Mouse (Mus musculus): ENCODE results near the gene Agps.
"Not testable (repeated sequence)": the region's sequence is repeated elsewhere in the genome, so short reads cannot be mapped to it uniquely, and the experiment has no call there.

Gene Agps

DNA sequence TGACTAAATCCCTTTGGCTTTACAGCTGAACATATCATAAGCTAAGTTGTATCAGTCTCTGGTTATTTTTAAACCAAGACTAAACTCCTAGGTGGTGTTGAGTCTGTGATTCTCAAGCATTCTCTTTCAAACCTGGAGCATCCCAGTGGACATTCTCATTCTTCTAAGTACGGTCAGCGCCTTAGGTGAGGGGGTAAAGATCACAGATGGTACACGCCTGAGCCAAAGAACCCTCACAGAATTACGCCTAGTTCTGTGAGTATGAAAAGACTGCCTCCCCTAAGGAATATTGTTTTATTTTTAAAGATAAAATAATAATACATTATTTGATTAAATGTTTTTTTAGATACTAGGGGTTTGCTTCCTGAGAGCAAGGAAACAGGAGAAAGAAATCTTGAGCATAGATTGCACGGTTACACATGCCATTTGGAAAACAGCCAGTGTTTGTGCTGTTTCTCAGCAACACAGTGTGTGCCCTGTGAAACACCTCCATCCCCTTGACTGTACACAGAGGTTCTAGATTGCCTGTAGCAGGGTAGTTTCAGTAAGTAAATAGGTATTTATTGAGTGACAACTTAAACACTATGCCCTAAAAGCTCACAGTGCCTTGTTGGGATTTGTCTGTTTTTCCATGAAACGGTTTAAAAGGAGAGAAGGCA is 97.9 kb downstream of the Agps start:
- DNase-seq (ENCODE audit: low spot score), result peak; percentile 34

DNA sequence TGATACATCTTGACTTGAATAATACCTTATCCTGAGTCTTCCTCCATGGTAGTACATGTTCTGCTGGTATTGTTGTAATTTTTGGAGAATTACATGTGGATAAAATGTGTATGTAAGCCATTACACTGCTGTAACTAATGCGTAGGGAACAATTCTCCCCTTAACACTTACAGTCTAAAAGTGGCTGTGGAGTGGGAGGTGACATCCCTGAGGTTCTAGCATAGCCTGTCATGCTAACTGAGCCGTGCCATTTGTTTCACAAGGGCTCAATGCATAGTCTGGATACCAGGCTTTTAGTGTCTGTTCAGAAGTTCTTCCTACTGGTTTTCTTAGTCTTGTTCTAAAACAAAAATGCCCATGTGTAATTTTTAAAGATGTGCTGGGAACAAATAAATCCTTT is 99.0 kb downstream of the Agps start:
- no peak for DNase-seq (ENCODE audit: low spot score)

- DNase-seq (ENCODE audit: low spot score), result peak; percentile 18
Observed at GRCm38 (mm10) chr2:75933541-75933940, 101.6 kb downstream of the Agps start.

DNA sequence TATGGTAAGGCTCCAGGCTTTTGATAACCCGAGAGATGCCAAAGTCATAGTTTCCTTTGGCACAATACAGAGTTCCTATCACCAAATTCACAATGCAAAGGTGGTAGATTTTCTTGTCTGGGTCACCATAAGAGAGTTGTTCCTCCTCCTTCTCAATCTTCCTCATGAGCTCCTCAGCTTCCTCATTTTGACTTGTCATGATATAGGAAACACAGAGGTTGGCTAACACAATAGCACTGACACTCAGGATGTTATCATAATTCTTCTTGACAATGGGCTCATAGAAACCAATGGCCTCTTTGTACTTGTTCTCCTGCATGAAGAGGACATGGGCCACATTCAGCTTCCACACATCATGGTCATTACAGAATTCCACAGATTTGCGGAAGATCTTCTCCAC is 104.7 kb downstream of the Agps start:
- not testable (repeated sequence) for DNase-seq (ENCODE audit: low spot score)

DNA sequence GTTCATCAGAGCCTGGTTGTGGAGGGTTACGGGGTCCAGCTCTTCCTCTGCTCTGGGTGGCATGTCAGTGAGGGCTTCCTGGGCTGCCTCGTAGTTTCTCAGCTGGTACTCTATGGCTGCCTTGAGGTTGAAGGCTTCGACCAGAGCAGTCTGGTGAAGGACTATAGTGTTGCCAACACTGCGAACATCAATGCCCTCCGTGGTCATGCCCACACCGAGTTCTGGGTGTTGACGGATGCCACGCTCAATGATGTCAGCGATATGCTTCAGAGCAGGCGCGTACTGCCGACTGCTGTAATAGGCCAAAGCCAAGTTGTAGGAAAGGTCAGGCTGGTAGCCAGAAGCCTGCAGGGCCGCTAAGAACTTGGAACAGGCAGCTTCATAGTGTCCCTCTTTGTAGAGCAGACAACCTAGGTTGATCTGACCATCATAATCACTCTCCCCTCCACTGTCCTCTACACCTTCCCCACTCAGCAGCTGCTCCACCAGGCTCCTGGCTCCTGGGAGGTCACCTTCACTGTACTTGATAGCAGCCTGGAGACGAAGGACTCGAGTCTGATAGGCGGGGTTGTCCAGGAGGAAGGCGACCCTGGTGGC is 105.6 kb downstream of the Agps start:
- peak; percentile 28 for DNase-seq (ENCODE audit: low spot score)

DNA sequence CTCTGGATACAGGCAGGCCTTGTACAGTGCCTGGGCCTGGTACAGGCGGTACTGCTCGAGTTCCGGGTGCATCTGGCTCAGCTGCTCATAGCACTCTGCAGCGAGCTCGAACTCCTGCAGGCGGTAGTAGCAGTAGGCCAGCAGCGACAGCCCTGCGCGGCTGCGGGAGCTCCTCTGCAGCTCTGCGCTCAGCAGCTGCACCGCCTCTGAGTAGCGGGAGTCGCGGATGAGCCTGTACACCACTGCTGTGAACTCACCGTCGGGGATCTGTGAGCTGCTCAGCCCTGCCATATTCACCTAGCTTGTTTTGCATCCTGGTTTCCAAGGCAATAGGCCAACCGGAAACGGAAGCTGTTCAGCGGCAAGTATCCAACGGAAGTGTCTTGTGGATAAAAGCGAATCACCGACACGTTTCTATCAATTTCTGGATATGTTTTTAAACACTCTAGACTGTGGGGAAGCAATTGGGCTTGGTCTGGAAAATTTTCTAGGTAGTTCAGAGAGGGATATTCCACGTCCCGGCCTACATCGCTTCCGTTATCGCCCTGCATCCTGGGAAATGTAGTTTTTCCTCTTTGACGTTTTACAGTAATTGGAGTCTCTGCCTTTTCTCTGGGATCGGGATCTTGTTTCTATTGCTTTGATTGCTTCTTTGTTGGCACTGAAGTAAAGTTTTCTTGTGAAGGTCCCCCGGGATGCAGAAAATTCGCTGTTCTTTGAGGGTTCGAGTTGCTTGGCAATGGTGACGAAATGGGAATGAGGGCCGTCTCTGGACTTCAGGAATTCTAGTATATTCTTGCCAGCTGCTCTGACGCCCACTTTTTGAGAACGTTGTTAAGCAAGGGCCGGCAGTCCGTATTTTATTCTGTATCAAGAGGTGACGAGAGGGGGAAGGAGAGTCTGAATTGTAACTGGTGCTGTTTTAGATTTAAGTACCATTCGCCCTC is 106.4 kb downstream of the Agps start, which contains the start of gene Ttc30b:
TSS of gene Ttc30b (minus strand) at position 469 of the 947 bp plus-strand sequence.
- DNase-seq (ENCODE audit: low spot score), result peak; percentile 89

DNA sequence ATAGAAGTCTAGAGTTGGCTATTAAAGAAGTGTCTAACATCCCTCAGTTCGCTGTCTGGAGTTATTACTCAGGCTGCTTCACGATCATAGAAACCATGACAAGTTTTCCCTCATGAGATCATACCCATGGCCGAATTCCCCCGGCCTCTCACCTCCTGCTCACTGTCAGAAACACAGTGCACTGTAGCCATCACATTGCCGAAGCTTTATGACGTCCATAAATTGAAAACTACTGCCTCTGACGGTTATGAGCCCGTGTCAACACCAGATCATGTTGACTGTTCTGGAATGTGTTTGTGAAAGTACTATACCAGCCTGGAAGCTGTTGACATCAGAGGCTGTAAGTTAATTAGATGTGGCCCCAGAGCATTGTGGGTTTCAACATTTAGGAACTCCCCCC is 118.7 kb downstream of the Agps start:
- no peak for DNase-seq (ENCODE audit: low spot score)

- no peak for DNase-seq (ENCODE audit: low spot score)
Observed at GRCm38 (mm10) chr2:75953320-75953719, 121.3 kb downstream of the Agps start.

- DNase-seq (ENCODE audit: low spot score), result no peak
Observed at GRCm38 (mm10) chr2:75955709-75956108, 123.7 kb downstream of the Agps start.

DNA sequence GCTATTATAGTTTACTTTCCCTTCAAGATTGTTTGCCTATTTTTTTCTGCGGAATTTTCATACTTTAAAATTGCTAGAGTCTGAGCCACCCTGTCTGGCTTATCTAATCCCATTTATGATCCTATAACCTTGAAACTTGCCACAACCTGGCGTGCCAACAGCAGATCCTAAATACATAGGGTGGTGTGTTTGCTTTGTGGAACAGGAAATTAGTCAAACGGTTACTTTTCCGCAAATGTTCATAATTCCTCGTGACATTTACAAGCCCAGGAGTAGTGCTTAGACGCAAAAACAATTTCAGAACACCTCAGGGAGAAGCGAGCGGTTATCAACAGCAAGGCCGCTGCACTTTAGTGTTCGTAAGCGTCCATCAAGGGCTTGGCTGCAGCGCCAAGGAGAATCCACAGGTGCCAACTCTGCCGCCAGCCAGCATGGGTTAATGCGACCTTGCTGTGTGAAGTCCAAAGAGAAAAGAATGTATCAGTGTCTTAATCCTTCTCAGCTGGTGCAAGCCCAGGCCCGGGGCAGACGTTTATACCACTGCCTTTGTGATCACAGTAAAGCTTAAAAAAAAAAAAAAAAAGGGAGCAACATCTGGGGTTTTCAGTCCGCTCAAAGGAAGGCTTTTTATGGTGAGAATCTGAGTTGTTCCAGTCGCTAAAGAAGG is 127.3 kb downstream of the Agps start:
- no peak for DNase-seq (ENCODE audit: low spot score)

DNA sequence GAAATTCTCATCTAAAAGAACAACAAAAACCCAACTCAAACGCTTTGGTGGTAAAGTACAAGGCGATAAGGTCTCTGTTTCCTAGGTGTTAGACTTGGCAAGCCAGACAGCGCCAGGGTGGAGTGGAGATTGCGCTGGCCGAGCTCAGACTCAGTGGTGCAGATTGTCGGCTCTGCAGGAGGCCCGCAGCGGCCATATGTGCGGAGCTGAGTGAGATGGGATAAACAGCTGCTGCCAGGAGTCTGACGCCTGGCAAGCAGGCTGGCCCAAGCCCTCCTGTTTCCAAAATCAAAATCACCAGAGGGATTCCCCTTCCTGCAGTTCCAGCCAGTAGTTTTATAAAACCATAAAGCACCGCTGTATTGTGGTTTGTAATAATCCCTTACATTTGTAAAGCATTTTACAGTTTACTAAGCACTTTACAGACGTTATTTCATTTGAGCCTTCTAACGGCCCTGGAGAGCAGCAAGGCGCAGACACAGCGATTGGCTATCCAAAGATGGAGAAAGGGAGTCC is 127.9 kb downstream of the Agps start:
- no peak for DNase-seq (ENCODE audit: low spot score)

DNA sequence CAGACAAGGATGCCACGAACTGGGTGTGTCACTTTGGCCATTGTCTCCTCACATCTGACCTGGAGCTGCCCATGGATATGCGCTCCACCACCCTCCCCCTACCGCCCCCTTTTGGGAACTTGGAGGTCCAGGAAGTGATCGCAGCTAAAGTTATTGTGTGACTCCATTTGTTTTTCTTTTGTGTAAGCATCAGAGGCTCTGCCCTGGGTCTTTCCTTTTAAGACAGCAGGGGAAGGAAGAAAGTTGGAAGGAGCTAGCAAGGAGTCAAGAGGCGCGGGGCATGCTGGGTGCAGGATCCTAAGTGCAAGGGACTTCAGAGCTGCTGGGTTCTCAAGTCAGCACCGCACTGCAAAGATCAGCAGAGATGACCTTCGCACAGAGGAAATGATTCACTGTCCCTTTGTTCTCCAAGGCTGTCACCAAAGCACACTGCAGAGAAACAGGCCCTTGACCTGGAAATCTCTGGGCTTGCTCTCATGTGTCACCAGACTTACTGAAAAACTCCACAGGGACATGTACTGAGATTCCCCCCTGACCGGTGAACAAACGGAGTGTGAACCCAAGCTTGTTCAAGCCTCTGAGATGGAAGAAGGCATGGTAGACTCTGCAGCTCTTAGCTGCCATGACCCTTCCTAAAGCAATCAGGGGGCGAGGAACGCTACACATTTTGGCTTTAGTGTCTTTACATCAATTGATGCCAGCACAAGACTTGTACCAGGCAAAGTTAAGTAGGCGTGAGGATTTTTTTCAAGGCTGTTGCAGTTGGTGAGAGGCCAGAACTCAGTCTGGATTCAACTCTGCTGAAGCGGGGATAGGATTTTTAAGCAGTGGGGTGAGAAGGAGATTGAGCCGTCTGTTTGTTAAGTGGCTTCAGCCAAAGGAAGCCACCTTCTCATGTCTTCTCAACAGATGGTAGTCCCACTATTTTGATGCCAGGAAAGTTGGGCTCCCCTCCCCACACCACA is 128.7 kb downstream of the Agps start:
- no peak for DNase-seq (ENCODE audit: low spot score)

DNA sequence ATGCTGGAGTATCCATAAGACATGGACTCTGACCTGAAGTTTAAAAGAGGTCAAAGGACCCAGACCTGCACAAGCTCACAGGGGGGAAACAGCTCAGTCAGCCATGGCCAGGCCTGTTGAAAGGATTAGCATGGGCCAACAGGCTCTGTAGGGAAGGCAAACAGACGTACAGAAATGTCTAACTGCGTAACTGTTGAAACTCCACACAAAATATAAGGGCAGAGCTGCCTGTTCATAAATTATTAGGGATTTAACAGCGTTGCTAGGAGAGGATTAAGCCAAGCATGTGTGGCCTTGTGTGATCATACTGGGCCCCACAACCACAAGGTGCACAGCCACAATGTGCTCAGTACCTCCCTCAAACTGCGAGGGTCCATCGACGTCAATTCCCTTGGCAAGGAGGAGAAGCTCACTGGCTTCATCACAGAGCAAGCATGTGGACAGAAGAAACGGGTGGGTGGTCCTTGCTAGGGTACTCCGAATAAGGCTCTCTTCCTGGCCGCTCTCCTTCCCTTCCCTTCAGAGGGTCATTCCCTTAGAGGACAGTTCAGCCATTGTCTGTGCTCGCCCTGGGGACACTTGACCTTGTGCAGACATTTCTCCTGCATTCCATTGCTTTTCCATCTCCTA is 131.3 kb downstream of the Agps start:
- no peak for DNase-seq (ENCODE audit: low spot score)

- DNase-seq (ENCODE audit: low spot score), result peak; percentile 26
Observed at GRCm38 (mm10) chr2:75964051-75964450, 132.1 kb downstream of the Agps start.

DNA sequence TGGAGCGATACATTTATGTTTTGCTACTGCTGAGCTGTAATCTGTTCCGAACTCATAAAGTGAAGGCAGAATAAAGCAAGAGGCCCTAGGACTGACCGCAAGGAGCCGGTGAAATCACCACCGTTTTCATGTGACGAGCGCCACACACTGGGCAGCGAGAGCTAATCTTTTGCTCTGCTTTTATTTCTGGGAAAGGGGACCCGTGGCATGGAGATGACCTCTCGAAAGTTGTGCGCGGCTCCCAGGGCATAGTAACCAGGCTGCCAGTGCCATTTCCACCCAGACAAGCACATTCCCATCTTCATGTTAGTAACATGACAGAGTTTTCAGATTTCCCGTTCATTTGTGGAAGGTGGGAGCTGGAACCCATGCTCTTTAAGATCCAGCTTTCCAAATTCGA is 132.5 kb downstream of the Agps start:
- peak; percentile 86 for DNase-seq (ENCODE audit: low spot score)

GRCm38 (mm10) chr2:75964972-75965371 is 133.0 kb downstream of the Agps start:
- DNase-seq (ENCODE audit: low spot score), result peak; percentile 89

DNA sequence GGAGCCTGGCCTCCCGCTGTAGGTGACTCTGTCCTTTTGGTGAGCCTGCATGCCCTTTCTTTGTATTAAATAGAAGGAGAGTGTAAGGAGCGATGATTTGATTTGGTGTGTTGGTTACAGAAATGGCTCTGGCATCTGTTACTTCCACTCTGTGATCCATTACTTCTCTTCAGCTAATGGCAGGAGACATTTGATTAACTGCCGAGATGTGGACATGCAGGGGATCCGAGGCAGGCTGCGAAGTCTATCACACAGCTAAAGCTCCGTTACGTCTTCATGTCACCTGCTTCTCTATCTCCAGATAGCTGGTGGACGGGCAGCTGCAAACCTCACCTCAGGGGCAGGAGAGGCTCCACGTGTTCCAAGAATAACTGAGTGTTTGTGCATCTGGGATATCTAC is 142.2 kb downstream of the Agps start:
- DNase-seq (ENCODE audit: low spot score), result peak; percentile 79

DNA sequence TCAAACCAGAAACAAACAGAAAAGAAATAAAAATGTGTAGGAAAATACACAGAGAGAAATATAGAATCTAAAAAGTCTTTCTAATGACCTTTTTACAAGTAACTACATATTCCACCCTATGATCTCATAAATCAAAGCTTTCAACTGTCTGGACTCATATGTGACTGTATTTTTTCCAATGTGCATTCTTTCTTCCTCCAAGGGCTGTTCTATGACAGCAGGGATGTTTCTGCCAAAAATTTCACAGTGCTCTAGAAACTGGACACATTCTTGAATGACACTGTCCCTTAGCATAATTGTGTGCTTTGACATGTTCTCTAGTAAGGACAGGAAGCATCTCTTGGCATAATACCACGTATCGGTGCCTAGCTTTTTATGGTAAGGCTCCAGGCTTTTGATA is 144.1 kb downstream of the Agps start:
- DNase-seq (ENCODE audit: low spot score), result not testable (repeated sequence)

DNA sequence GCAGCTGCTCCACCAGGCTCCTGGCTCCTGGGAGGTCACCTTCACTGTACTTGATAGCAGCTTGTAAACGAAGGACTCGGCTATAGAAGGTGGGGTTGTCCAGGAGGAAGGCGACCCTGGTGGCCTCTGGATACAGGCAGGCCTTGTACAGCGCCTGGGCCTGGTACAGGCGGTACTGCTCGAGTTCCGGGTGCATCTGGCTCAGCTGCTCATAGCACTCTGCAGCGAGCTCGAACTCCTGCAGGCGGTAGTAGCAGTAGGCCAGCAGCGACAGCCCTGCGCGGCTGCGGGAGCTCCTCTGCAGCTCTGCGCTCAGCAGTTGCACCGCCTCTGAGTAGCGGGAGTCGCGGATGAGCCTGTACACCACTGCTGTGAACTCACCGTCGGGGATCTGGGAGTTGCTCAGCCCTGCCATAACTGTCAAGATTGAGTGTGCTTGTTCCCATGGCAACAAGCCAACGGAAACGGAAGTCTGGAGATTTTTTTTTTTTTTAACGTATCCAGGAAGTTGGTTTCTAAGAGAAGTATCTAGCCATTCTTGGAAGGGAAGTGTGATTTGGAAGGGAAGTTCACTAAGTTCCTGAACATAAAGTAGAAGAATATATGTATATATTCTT is 145.9 kb downstream of the Agps start, which contains the start of gene Ttc30a2:
TSS of gene Ttc30a2 (minus strand) at position 419 of the 617 bp plus-strand sequence.
- DNase-seq (ENCODE audit: low spot score), result not testable (repeated sequence)
